Mouse (Mus musculus) hindbrain, embryonic 14.5 days (tissue): ENCODE measurements at regions not wholly inside any gene's neighbourhood (a gene's known extent, or its start where the extent isn't known, plus 50 kb on each side); places are given as distances from the start of the nearest gene placed in this dataset.
A peak's percentile ranks its signal among the peaks of the same experiment; 100 is the strongest.

Experiments used
- ATAC-seq: fragments of 200-750 bp; cut with Nextera tagmentation; 2 replicates; pipeline ENCODE4 v1.8.0; 2017; ENCODE audit warnings: moderate number of reproducible peaks, mild to moderate bottlenecking, moderate TSS enrichment, moderate library complexity; ENCODE audit not compliant: low FRiP score
- DNase-seq: peaks from one replicate; pipeline ENCODE4 v3.0.0-alpha.2; 2015; ENCODE audit warnings: low spot score
- H3K27ac ChIP-seq: fragments of 300-500 bp; sonication (generic); 2 replicates; pipeline ENCODE4 v1.5.1; 2014; ENCODE audit warnings: mild to moderate bottlenecking, moderate library complexity
- H3K27me3 ChIP-seq: fragments of 300-500 bp; sonication (generic); 2 replicates; pipeline ENCODE4 v1.6.1; 2014; ENCODE audit warnings: mild to moderate bottlenecking, low read length, mixed read lengths; ENCODE audit not compliant: control insufficient read depth, insufficient read depth
- H3K36me3 ChIP-seq: fragments of 300-500 bp; sonication (generic); replicated peaks from 2 replicates; pipeline ENCODE4 v1.6.1; 2014; ENCODE audit not compliant: control insufficient read depth, insufficient read depth
- H3K4me1 ChIP-seq: fragments of 300-500 bp; sonication (generic); replicated peaks from 2 replicates; pipeline ENCODE4 v1.6.1; 2014; ENCODE audit warnings: antibody characterized with exemption, low read length, mixed read lengths; ENCODE audit not compliant: control insufficient read depth, insufficient read depth
- H3K4me2 ChIP-seq: fragments of 300-500 bp; sonication (generic); replicated peaks from 2 replicates; pipeline ENCODE4 v1.6.1; 2014; ENCODE audit warnings: mild to moderate bottlenecking, moderate library complexity
- H3K4me3 ChIP-seq: fragments of 300-500 bp; sonication (generic); replicated peaks from 2 replicates; pipeline ENCODE4 v1.5.1; 2014; ENCODE audit warnings: mild to moderate bottlenecking, low read length
- H3K9ac ChIP-seq: fragments of 300-500 bp; sonication (generic); 2 replicates; pipeline ENCODE4 v1.6.1; 2014
- H3K9me3 ChIP-seq: fragments of 300-500 bp; sonication (generic); 2 replicates; pipeline ENCODE4 v1.6.1; 2016; ENCODE audit warnings: low read length; ENCODE audit not compliant: control insufficient read depth
- WGBS: fragments of 180-500 bp; shearing (Covaris S2); extraction: QIAGEN DNeasy Blood & Tissue Kit; methylation state at CpG from one replicate; pipeline ENCODE4 v1.1.7; 2014; 5-methylcytosine and 5-hydroxymethylcytosine counted together

DNA sequence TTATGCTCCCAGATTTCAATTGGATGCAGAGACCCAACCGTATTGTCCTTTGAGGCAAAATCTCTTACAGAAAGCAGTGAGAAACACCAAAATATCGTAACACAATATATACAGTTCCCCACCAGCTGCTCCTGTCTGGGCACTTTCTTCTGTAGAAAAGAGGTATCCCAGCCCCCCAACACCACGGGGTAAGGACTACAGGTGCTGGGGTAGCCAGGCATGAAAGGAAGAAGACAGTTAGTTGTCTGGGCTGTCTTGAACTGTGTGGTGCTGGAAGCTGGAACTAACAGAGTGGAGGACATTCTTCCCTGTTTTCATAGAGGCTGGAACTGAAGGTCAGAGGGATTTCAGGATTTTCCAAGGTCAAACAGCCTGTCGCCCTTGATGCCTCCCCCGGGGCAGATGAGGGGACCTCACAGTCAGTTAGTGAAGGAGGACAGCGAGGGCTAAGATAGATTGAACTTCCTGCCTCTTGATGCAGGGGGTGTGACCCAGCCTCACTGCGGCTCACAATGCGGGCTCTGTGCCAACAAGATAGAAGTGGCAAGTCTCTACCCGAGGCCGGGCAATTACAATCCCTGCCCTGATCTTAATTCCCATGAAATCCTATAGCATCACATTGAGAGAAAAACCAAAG, 96.6 kb upstream of the Atp1a1 start:
- peak overlapping the region; percentile 53; the same call in 1 of the 2 replicates for H3K27ac ChIP-seq
- WGBS: 52% methylated on average over 10 of the region's 10 CpGs
- no peak overlapping the region for H3K4me2 ChIP-seq
- H3K36me3 ChIP-seq: no peaks in the 10 kb centered on the region
- no peak overlapping the region for H3K9ac ChIP-seq
- H3K4me1 ChIP-seq: peaks cover 9% of the 10 kb centered on the region
- H3K9me3 ChIP-seq: no peaks in the 10 kb centered on the region
- H3K4me3 ChIP-seq: no peak overlapping the region
- ATAC-seq (peak; percentile 63), DNase-seq (no peak)
- no peaks in the 10 kb centered on the region for H3K27me3 ChIP-seq

DNA sequence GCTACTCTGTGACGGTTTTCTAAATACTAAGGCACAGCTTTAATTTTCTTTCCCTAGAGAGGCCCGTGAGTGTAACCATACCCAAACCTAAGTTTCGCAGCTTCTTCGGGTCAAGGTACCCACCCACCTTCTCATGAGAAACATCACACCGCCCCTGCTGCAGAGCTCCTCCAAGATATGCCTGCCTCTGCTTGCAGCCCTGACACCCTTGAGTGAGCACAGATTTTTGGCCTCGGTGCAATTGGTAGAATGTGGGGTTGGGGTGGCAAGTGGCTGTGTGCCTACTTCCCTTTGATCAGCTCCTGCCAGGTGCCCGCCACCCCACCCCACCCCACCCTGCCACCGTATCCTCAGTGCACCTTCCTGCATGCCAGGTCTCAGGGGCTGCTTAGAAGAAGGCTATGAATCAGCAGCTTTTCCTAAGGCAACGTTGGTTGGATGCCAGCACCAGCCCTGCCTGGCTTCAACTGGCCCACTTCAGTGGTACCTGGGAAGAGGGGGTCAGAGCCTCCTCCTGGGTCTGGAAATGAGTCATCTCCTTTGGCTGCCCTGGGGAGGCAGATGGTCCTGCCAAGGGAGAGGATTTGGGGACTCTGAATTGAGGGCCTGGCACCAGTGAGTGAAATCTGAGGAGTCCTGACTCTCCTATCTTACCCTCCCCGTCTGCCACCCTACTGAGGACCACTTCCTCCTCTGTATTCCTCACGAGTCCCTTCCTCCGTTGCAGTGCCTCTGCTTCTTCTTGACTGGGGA, 95.6 kb upstream of the Atp1a1 start:
- no peak overlapping the region for H3K4me3 ChIP-seq
- no peaks in the 10 kb centered on the region for H3K9me3 ChIP-seq
- WGBS: 75% methylated on average over 12 of the region's 12 CpGs
- no peak overlapping the region for H3K27ac ChIP-seq
- H3K9ac ChIP-seq: no peak overlapping the region
- no peak for DNase-seq
- no peaks in the 10 kb centered on the region for H3K27me3 ChIP-seq
- no peaks in the 10 kb centered on the region for H3K36me3 ChIP-seq
- no peak overlapping the region for H3K4me2 ChIP-seq
- peaks cover 9% of the 10 kb centered on the region for H3K4me1 ChIP-seq
- 0 out of 2 replicates have a peak, but pooled peaks have one; percentile 35 for ATAC-seq

DNA sequence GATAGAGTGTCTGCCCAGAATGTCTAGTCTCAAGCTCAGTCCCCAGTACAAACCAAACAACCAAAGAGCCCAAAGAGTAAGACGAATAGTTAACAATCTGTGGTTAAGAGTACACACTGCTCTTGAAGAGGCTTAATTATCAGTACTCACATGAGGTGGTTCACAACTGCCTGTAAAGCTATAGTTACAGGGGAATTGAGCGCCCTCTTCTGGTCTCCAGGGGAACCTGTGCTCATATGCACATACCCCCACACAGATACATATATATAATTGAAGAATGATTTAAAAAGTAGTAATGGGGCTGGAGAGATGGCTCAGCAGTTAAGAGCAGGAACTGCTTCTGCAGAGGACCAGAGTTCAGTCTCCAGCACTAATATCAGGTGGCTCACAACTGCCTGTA, 92.3 kb upstream of the Atp1a1 start:
- H3K9ac ChIP-seq: no peak overlapping the region
- no peaks in the 10 kb centered on the region for H3K9me3 ChIP-seq
- no peak overlapping the region for H3K4me2 ChIP-seq
- H3K4me3 ChIP-seq: no peak overlapping the region
- H3K4me1 ChIP-seq: peaks cover 7% of the 10 kb centered on the region
- 88% methylated on average over 2 of the region's 2 CpGs for WGBS
- H3K36me3 ChIP-seq: no peaks in the 10 kb centered on the region
- no peak for DNase-seq
- no peak for ATAC-seq
- H3K27ac ChIP-seq: no peak overlapping the region
- H3K27me3 ChIP-seq: no peaks in the 10 kb centered on the region

DNA sequence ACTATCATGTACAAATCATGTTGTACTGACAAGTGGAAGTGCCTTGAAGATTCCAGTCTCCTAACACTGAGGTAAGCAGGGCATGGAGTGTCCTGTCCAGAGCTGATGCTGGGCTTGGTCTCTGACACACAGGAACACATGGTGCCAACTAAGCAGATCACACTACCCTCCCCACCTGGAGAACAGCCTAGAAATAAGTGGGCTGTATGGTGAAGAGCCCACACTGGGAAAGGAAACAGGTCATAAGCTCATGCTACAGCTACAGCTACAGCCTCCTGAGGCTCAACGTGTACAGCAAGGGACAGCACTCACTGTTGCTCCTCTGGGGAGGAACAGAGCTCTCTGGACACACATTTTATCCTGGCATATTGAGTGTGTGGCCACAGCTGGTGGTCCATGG, 89.8 kb upstream of the Atp1a1 start:
- WGBS: 71% methylated on average over 1 of the region's 1 CpGs
- Histone ChIP-seq H3K36me3 (no peaks in the 10 kb centered on the region), H3K27ac (no peak overlapping the region), H3K4me1 (no peaks in the 10 kb centered on the region), H3K27me3 (no peaks in the 10 kb centered on the region), H3K4me2 (no peak overlapping the region), H3K9me3 (no peaks in the 10 kb centered on the region), H3K9ac (no peak overlapping the region), H3K4me3 (no peak overlapping the region)
- DNase-seq (no peak), ATAC-seq (no peak)

DNA sequence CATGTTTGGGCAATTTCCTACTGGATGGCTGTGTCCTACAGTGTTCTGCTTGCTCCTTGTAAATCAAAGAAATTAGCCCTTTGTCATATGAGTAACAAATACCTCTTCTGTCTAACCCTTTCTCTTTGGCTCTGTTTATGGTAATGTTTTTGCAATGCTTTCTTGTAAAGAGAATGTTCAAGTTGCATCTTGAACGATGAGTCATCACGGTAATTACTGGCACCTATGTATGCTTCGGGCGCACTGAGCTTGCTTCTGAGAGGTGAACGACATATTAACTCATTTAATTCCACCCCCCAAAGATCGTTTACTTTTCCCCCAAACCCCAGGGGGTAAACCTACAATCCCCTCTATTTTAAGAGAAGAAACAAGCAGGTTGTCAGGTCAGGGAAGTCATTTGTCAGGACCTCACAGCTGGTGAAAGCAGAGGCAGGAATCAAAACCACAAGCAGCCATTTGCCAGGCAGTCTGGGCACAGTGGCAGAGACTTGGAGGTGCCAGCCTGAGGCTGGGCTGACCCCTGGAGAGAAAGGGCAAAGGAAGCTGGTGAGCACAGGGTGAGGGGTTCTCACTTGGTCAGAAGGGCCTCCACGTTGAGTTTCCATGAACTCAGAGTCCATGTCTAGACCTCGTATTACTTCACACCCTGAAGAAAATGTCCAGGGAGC, 87.6 kb upstream of the Atp1a1 start:
- Histone ChIP-seq H3K4me3 (no peak overlapping the region), H3K27ac (no peak overlapping the region), H3K27me3 (no peaks in the 10 kb centered on the region), H3K9ac (no peak overlapping the region), H3K36me3 (no peaks in the 10 kb centered on the region), H3K4me1 (no peaks in the 10 kb centered on the region), H3K9me3 (no peaks in the 10 kb centered on the region), H3K4me2 (no peak overlapping the region)
- ATAC-seq (no peak), DNase-seq (no peak)
- 81% methylated on average over 8 of the region's 8 CpGs for whole genome bisulfite sequencing

DNA sequence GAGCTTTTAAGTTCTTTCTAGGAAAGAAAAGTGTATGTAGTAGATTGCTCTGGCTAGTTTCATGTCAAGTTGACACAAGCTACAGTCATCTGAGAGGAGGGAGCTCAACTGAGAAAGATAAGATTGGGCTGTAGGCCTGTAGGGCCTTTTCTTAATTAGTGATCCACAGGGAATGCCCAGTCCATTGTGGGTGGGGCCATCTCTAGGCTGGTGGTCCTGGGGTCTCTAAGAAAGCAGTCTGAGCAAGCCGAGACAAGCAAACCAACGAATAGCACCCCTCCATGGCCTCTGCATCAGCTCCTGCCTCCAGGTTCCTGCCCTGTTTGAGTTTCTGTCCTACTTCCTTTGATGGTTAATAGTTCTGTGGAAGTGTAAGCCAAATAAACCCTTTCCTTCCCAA, 86.3 kb upstream of the Atp1a1 start:
- no peak overlapping the region for H3K4me2 ChIP-seq
- WGBS: 61% methylated on average over 2 of the region's 2 CpGs
- no peaks in the 10 kb centered on the region for H3K4me1 ChIP-seq
- no peaks in the 10 kb centered on the region for H3K36me3 ChIP-seq
- DNase-seq (no peak), ATAC-seq (no peak)
- H3K4me3 ChIP-seq: no peak overlapping the region
- H3K9ac ChIP-seq: no peak overlapping the region
- H3K27ac ChIP-seq: no peak overlapping the region
- no peaks in the 10 kb centered on the region for H3K27me3 ChIP-seq
- H3K9me3 ChIP-seq: no peaks in the 10 kb centered on the region

DNA sequence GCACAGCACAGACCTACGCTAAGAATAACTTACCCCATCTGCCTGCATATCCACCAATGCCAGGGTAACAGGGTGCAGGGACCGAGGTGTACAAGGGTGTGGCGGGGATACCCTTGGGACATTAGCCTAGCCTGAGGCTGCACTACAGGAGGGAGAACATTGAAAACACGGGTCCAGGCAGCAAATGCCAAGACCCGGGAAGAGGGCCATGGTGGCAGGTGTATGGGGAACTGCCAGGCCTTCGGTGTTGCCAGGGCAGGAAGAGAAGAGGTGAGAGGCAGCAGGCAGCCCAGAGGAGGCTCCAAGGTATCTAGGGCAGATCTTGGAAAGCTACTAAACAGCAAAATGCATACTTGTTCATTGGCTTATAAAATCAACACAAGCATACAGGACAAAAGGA, 85.7 kb upstream of the Atp1a1 start:
- ATAC-seq: no peak
- Histone ChIP-seq H3K27ac (no peak overlapping the region), H3K9ac (no peak overlapping the region), H3K27me3 (no peaks in the 10 kb centered on the region), H3K4me1 (no peaks in the 10 kb centered on the region), H3K4me3 (no peak overlapping the region), H3K9me3 (no peaks in the 10 kb centered on the region), H3K36me3 (no peaks in the 10 kb centered on the region), H3K4me2 (no peak overlapping the region)
- DNase-seq: no peak
- 84% methylated on average over 6 of the region's 6 CpGs for WGBS

DNA sequence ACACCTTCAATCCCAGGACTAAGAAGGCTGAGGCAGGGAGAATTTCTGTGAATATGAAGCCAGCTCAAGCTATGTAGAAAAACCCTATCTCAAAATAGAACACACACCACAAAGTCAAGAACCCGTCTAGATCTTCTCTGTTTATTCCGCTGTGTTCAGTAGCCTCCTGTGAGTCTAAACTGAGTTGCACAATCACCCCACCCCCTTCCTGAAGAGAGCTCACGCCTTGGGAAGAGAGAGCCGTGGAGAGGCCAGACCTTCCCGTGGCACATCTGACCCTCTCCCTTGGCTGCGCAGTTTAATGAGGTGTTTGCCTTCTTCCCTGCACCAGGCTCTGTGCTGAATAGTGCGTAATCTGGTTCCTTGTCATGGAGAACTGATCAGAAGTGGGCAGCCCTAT, 80.7 kb upstream of the Atp1a1 start:
- Histone ChIP-seq H3K27ac (no peak overlapping the region), H3K4me3 (no peak overlapping the region), H3K4me2 (no peak overlapping the region), H3K27me3 (no peaks in the 10 kb centered on the region), H3K9ac (no peak overlapping the region), H3K36me3 (no peaks in the 10 kb centered on the region), H3K4me1 (no peaks in the 10 kb centered on the region), H3K9me3 (peaks cover 7% of the 10 kb centered on the region; the same call in 1 of the 2 replicates)
- 74% methylated on average over 7 of the region's 7 CpGs for WGBS
- DNase-seq (no peak), ATAC-seq (no peak)

DNA sequence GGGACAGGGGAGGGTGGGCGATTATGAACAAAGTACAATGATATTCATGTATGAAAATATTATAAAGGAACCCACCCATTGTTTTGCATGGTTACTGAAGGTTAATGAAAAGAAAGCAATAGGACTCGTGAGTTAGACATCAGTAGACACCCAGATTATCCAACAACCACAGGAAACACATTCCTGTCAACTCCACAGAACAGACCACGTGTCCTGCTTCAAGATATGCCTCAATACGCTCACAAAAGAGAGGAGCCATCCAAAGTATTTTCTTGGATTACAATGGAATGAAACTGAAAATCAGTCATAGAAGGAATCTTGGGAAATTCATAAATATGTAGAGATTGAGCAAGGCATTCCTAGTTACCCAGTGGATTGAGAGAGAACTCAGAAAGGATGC, 68.5 kb upstream of the Atp1a1 start:
- H3K4me2 ChIP-seq: no peak overlapping the region
- no peaks in the 10 kb centered on the region for H3K9me3 ChIP-seq
- no peak for ATAC-seq
- no peaks in the 10 kb centered on the region for H3K4me1 ChIP-seq
- no peak for DNase-seq
- H3K27ac ChIP-seq: no peak overlapping the region
- no peaks in the 10 kb centered on the region for H3K27me3 ChIP-seq
- H3K4me3 ChIP-seq: no peak overlapping the region
- WGBS: 84% methylated on average over 4 of the region's 4 CpGs
- H3K9ac ChIP-seq: no peak overlapping the region
- no peaks in the 10 kb centered on the region for H3K36me3 ChIP-seq
